Mouse (Mus musculus) ES-E14 (cell line): Measurements from ENCODE around the gene Ralgps1.

Experiments
- CHD2 ChIP-seq: IDR thresholded peaks from 2 replicates; pipeline ENCODE4 v1.6.1; 2014; ENCODE audit warnings: mild to moderate bottlenecking, low read depth, low read length, inconsistent platforms
- HCFC1 ChIP-seq: IDR thresholded peaks from 2 replicates; pipeline ENCODE4 v1.6.1; 2012; ENCODE audit warnings: low read length, inconsistent platforms, borderline replicate concordance; ENCODE audit not compliant: insufficient read depth
- MAFK ChIP-seq: IDR thresholded peaks from 2 replicates; pipeline ENCODE4 v1.6.1; 2014; ENCODE audit warnings: mild to moderate bottlenecking, low read depth, low read length, inconsistent platforms; ENCODE audit not compliant: insufficient read depth

DNA sequence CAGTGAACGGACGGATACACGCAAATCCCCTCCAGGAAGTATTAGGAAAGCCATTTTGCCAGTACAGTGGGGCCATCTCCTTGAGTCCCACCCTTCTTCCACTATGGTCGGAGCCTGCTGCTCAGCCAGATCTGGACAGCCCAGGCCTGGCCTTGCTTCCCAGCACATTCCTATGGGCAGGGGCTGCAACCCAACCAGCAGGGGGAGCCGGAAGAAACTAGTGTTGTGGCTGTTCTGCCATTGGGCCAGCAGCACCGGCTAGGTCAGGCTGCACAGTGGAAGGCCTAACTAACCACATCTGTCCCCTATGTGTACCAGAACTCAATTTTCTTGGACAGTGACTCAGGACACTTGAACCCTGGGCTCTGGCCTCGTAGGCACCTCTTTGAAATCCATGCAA is 186.0 kb downstream of the Ralgps1 start:
- TF ChIP-seq MAFK (no peak), CHD2 (no peak), HCFC1 (no peak)
